Mouse (Mus musculus): Measurements from ENCODE around the gene Fbxo41.
A peak's percentile ranks its signal among the peaks of the same experiment; 100 is the strongest.
"Not testable (repeated sequence)": the region's sequence is repeated elsewhere in the genome, so short reads cannot be mapped to it uniquely, and the experiment has no call there.

Gene Fbxo41

GRCm38 (mm10) chr6:85491606-85492005, 11.2 kb downstream of the Fbxo41 start:
- no peak for DNase-seq (ENCODE audit: low spot score)

- no peak for DNase-seq (ENCODE audit: low spot score)
Observed at GRCm38 (mm10) chr6:85490252-85490651, 12.5 kb downstream of the Fbxo41 start.

- DNase-seq (ENCODE audit: low spot score), result no peak
Observed at GRCm38 (mm10) chr6:85489717-85490116, 13.1 kb downstream of the Fbxo41 start.

- no peak for DNase-seq (ENCODE audit: low spot score)
Observed at GRCm38 (mm10) chr6:85488510-85488909, 14.3 kb downstream of the Fbxo41 start.

GRCm38 (mm10) chr6:85485738-85486137, 17.1 kb downstream of the Fbxo41 start:
- no peak for DNase-seq (ENCODE audit: low spot score)

GRCm38 (mm10) chr6:85483843-85484721, 18.7 kb downstream of the Fbxo41 start:
- DNase-seq (ENCODE audit: low spot score), result no peak

GRCm38 (mm10) chr6:85480685-85481084, 22.1 kb downstream of the Fbxo41 start:
- no peak for DNase-seq (ENCODE audit: low spot score)

- DNase-seq (ENCODE audit: low spot score), result no peak
Observed at GRCm38 (mm10) chr6:85479979-85480378, 22.8 kb downstream of the Fbxo41 start.

- DNase-seq (ENCODE audit: low spot score), result no peak
Observed at GRCm38 (mm10) chr6:85478416-85478815, 24.4 kb downstream of the Fbxo41 start.

GRCm38 (mm10) chr6:85477366-85477917, 25.4 kb downstream of the Fbxo41 start:
- DNase-seq (ENCODE audit: low spot score), result peak; percentile 16

- no peak for DNase-seq (ENCODE audit: low spot score)
Observed at GRCm38 (mm10) chr6:85475581-85475980, 27.2 kb downstream of the Fbxo41 start.

GRCm38 (mm10) chr6:85472542-85472941, 30.3 kb downstream of the Fbxo41 start:
- DNase-seq (ENCODE audit: low spot score), result no peak

- no peak for DNase-seq (ENCODE audit: low spot score)
Observed at GRCm38 (mm10) chr6:85471962-85472361, 30.8 kb downstream of the Fbxo41 start.

GRCm38 (mm10) chr6:85469660-85470430, 32.9 kb downstream of the Fbxo41 start:
- no peak for DNase-seq (ENCODE audit: low spot score)

- DNase-seq (ENCODE audit: low spot score), result no peak
Observed at GRCm38 (mm10) chr6:85465381-85465780, 37.4 kb downstream of the Fbxo41 start.

- no peak for DNase-seq (ENCODE audit: low spot score)
Observed at GRCm38 (mm10) chr6:85459621-85460020, 43.2 kb downstream of the Fbxo41 start.

- DNase-seq (ENCODE audit: low spot score), result no peak
Observed at GRCm38 (mm10) chr6:85452816-85453215, 50.0 kb downstream of the Fbxo41 start.

- DNase-seq (ENCODE audit: low spot score), result no peak
Observed at GRCm38 (mm10) chr6:85452411-85452665, 50.5 kb downstream of the Fbxo41 start.

GRCm38 (mm10) chr6:85451664-85452410, 51.0 kb downstream of the Fbxo41 start, which contains the start of gene Pradc1:
TSS of gene Pradc1 (minus strand) at chr6:85451970.
- DNase-seq (ENCODE audit: low spot score), result peak; percentile 95

- peak; percentile 98 for DNase-seq (ENCODE audit: low spot score)
Observed at GRCm38 (mm10) chr6:85450697-85451663, 51.8 kb downstream of the Fbxo41 start, which contains the start of gene Cct7. TSS of gene Cct7 (plus strand) at chr6:85451514.

GRCm38 (mm10) chr6:85450140-85450539, 52.7 kb downstream of the Fbxo41 start:
- not testable (repeated sequence) for DNase-seq (ENCODE audit: low spot score)
